Mouse (Mus musculus) left cerebral cortex, postnatal 14 days (tissue): ENCODE results near the gene Ovch2. TPM values are rescaled to one million over a fixed set of nuclear protein-coding genes. Genes with fewer than 3 reads are reported as not detected.
A peak's percentile ranks its signal among the peaks of the same experiment; 100 is the strongest.

ENCODE experiments used
- DNase-seq, 2 experiments: peaks; one replicate each; pipeline ENCODE4 v3.0.0; 2021 to 2022; ENCODE audit warnings: low spot score in 2 of 2, mixed read lengths in 1 of 2
- intact Hi-C: fragments of 180-260 bp; cut with DNase I; formaldehyde crosslinking; loops from one replicate; pipeline ENCODE4 v1.15.1; 2025
- total RNA-seq, 2 experiments: library from RNA; stranded (reverse); gene quantifications; 2 replicates each; pipeline ENCODE4 v1.2.3; 2021

Gene Ovch2
- total RNA-seq, 2 experiments from 2014 or later: not detected

DNA sequence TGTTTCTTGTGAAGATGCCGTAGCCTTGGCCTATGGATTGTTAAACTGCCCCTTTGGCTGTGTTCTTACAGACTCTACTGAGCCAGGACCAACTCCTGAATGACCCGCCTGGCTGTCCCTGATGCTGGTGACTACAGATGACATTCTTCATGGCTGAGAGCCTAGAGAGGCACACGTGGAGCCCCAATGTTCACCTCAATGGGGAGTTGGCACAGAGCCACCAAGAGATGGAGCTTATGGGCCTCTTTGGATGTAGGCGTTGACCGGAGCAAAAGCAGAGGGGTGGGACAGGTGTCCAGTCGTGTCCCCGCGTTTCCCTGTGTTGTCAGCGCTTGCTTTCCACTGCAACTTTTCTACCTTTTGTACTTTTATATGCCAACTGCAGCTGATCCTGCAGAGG is 53.5 kb downstream of the Ovch2 start:
- DNase-seq: no peak
- intact Hi-C loops: loop anchor here (10.0 kb wide), 1 partner anchor 533 kb away; no protein-coding TSS in a partner anchor

DNA sequence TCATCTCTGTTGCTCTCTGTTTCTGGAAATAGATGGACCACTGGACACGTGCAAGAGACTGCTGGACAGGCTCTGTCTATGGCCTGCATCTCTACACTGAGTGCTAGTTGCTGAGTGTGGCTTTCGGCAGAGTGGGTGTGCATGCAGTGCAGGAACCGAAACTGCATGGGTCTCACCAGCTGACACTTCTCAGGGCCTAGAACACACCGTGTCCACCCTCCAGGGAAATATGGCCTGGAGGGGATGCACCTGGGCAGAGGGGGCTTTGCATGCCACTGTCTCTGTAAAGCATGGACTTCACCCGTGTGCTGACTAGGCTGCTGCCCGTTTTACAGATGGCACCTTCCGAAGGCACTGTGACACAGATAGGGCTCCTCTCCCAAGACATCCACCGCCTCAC is 55.0 kb downstream of the Ovch2 start:
- intact Hi-C loops: loop anchor here (10.0 kb wide), 1 partner anchor 531 kb away; no protein-coding TSS in a partner anchor
- no peak for DNase-seq

DNA sequence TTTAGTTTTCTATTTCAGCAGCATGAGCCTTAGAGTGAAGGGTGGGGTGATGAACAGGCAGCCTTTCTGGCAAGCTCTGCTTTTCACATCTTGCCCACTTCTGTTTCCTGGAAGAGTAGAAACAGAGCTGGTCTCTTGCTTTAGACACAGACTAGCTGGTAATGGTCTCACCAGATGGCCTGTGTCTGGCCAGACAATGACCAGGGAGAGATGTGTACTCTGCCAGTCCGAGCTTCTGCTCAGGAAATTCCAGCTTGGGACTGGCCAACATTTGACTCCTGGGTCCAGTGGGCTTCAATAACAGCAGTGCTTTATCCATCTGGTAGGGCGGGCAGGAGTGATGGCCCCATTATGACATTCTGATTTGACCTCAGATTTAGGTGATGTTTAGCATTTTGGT is 55.9 kb downstream of the Ovch2 start:
- intact Hi-C loops: loop anchor here (10.0 kb wide), 1 partner anchor 530 kb away; no protein-coding TSS in a partner anchor
- DNase-seq: no peak

- intact Hi-C loops: loop anchor here (10.0 kb wide), 1 partner anchor 530 kb away; no protein-coding TSS in a partner anchor
- no peak for DNase-seq
Observed at GRCm38 (mm10) chr7:107744454-107744853, 56.6 kb downstream of the Ovch2 start.

GRCm38 (mm10) chr7:107742963-107743465 is 58.0 kb downstream of the Ovch2 start:
- intact Hi-C loops: loop anchor here (10.0 kb wide), 1 partner anchor 528 kb away; no protein-coding TSS in a partner anchor
- no peak for DNase-seq

GRCm38 (mm10) chr7:107738726-107739125 is 62.3 kb downstream of the Ovch2 start:
- DNase-seq: peak; percentile 45 to 75

DNA sequence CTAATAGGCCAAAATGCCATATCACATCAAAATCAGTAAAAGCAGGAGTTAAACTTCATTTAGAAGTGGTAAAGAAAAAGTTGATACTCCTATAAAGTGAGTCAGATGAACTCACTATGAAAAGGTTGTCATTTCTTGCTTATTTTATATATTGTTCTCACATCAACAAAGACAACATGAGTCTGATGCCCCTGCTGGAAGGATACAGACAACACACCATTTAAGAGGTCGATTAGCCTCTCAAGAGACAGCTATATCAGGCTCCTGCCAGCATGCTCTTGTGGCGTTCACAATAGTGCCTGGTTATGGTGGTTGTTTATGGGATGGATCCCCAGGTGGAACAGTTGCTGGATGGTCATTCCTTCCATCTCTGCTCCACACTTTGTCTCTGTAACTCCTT is 67.8 kb downstream of the Ovch2 start:
- intact Hi-C loops: no loop called here
- no peak for DNase-seq

More at GRCm38 (mm10) chr7:107738726-107739125, 62.3 kb downstream of the Ovch2 start:
- intact Hi-C loops: loop anchor here (5.0 kb wide), 1 partner anchor 76 kb away; no protein-coding TSS in a partner anchor

Other genes starting within 250 kb of the Ovch2 start
- 1 to 10 TPM; 5.9 to 6.4 TPM for gene Olfml1, start 233.8 kb downstream of the Ovch2 start, total RNA-seq
- 1 to 10 TPM; 4.0 to 4.5 TPM for gene Ppfibp2, start 206.0 kb downstream of the Ovch2 start, total RNA-seq
- not detected for gene 5330417H12Rik, start 176.0 kb downstream of the Ovch2 start, total RNA-seq
- gene Cyb5r2, start 43.2 kb downstream of the Ovch2 start, total RNA-seq: not detected
- not detected for gene Olfr467, start 11.1 kb upstream of the Ovch2 start, total RNA-seq
- not detected for gene Olfr469, start 24.3 kb upstream of the Ovch2 start, total RNA-seq
- not detected for gene Olfr470, start 46.3 kb upstream of the Ovch2 start, total RNA-seq
- gene Olfr472, start 96.7 kb upstream of the Ovch2 start, total RNA-seq: not detected
- not detected for gene Olfr473, start 129.2 kb upstream of the Ovch2 start, total RNA-seq
- not detected for gene Olfr474, start 153.4 kb upstream of the Ovch2 start, total RNA-seq
- not detected for gene Olfr476, start 163.6 kb upstream of the Ovch2 start, total RNA-seq
- gene Olfr477, start 185.5 kb upstream of the Ovch2 start, total RNA-seq: not detected
- gene Olfr478, start 232.8 kb upstream of the Ovch2 start, total RNA-seq: not detected
- gene Olfr479, start 249.5 kb upstream of the Ovch2 start, total RNA-seq: not detected